Mouse (Mus musculus) kidney, adult 18-20 months (tissue): ENCODE measurements around the gene Marcksl1.
A peak's percentile ranks its signal among the peaks of the same experiment; 100 is the strongest.

Experiments
- DNase-seq: peaks from one replicate; pipeline ENCODE4 v3.0.0; 2021

Marcksl1 gene

DNA sequence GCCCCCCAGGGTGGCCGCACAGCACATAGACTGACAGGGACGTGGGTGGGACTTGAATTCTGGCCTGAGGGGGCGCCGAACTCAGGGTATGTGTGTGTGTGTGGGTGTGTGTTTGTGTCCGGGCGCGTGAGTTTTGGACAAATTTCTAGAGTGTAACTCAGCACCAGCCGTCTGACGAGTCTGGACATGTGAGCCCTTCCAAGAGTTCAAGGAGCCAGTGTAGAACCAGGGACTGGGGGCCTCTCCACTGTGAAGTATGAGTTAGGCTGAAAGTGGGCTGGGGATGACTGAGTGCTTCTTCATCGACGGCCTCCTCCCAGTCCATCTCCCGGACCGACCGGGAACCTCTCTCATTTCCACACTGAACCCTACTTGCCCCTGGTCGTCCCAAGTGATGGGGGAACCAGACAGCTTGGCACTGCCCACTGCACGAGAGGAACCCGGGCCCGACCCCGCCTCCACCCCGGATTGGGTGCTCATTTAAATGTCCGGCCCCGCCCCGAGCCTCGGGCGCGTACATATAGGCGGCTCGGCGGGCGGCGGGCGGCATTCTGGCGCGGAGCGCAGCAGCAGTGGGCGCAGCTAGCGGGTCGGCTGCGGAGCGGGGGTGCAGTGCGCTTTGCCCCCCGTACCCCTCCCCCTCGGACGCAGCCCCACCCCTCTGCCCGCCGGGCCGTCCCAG lies at the start of gene Marcksl1:
TSS of gene Marcksl1 (plus strand) at position 496 of the 682 bp plus-strand sequence.
- DNase-seq, result peak; percentile 85

DNA sequence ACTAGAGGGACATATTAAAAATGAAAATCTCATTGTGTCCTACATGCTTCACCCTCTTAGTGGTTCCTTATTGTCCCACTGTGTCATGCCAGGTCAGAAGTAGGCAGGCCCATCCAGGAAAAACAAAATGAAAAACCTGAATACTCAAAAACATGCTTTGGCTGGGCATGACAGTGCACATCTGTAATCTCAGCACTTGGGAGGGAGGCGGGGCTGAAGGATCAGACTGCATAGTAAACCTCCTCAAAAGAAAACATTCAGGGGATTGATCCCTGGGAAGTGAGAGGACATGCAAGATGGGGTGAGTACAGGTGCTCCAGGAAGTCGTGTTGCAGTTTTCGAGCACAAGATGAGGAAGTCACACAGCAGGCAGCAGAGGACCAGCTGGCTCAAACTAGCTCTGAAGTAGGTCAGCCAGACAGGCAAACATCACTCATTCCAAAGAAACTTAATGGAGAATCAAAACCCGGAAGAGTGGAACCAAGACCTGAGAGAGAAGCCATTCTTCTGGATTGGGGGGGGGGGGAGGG lies 49.0 kb upstream of the Marcksl1 start:
- DNase-seq, result no peak

DNA sequence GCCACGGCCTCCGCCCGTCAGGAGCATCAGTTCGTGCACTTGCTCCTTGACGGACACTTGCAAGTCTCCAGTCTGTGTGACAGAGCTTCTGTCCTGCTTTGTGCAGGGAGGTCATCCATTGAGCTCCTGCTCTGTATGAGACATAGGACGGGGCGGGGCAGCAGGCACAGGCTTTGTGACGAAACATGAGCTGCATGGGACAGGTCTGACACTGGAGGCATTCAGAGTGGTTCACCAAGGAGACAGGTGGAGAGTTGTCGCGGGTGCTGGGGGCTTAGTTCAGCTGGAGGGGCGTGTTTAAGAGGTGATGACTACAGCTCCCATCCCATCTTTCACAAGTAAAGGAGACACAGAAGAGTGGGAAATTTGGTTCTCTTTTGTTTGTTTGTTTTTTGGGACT lies 37.3 kb upstream of the Marcksl1 start:
- no peak for DNase-seq

DNA sequence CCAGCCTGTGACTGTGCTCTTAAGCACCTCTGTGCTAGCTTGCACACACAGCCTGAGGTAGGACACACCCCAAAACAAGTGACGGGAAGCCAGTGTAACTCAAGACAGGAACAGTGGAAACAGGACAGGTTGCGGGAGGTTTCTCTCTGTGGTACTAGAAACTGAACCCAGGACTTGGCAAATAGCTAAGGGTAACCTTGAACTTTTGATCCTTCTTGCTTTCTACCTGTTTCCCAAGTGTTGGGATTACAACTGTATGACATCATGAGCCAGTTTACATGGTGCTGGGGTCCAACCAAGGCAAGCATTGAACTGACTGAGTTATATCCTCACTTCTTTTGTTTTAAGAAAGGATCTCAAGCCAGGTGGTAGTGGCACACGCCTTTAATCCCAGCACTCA lies 33.5 kb upstream of the Marcksl1 start:
- no peak for DNase-seq

DNA sequence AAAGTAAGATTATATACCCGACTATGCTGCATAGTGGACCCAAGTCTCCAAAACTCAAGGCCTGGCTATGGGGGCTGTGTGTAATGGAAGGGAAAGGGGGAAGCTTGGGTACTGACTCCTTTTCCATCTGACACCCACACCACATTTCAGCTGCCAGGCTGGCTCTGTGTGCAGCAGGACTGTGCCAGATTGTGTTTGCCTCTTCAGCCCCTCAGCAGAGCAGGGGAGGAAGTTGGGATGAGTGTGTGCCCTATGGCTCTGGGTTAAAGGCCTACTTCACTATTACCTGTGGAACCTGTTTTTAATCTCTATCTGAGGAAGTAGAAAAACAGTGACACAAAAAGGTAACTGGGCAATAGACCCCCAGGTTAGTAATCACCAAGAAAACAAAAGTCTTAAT lies 32.3 kb upstream of the Marcksl1 start:
- no peak for DNase-seq

DNA sequence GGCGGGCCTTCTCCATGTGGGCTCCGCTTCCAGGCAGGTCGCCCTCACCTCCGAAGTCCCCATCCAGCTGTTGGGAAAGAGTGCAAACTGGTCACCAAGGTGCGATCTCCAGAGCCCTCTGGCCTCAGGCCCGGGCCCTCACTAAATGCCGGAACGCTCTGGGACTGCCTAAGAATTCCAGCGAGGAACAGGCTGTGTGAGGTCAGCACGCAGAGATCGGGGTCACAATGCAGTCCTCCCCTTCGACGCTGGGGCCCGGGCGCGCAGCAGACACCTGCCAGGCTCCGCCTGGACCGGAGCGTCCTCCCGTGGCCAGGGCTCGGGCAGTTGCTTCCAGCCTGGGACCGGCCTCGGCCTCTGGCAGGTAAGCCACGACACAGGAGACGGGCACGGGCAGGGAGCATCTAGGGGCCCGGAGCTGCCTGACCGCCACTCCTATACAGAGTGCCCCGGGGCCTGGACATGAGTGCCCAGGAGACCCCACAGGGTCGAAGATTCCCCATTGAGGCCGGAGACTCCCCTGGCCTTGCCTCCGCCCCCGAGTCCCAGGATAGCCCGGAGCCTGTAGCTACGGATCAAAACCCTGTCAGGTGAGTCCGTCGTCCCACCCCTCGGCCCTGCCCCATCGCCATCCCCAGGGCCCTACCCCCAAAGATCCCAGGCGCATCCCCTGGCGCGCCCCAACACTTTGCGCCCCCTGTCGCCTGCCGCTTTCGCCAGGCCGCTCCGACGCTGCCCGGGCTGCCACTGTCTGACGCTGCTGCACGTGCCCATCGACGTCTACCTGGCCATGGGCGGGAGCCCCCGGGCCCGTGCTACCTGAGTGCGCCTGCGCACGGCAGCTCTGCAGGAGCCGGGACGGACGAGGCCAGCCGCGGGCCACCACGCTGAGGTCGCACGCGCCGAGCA lies 22.2 kb upstream of the Marcksl1 start, which contains the start of the genes Tssk3 and Fam229a:
TSS of gene Tssk3 (minus strand) at position 51 of the 909 bp plus-strand sequence.
TSS of gene Fam229a (plus strand) at position 219 of the 909 bp plus-strand sequence.
- peak; percentile 39 for DNase-seq

DNA sequence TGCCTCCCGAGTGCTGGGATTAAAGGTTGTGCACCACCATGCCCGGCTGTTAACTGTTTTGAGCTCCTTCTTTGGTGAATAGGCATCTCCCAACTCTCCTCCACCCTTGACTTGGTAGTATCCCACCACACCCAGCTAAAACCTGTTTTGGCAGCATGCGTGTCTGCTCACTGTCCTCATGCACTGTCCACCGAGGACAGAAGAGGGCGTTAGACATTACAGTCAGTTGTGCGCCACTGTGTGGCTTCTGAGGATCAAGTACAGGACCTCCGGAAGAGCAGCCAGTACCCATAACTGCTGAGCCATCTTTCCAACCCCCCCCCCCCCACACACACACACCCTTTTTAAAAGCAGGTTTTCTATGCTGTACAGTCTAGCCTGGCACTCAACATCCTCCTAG lies 18.7 kb upstream of the Marcksl1 start:
- no peak for DNase-seq

DNA sequence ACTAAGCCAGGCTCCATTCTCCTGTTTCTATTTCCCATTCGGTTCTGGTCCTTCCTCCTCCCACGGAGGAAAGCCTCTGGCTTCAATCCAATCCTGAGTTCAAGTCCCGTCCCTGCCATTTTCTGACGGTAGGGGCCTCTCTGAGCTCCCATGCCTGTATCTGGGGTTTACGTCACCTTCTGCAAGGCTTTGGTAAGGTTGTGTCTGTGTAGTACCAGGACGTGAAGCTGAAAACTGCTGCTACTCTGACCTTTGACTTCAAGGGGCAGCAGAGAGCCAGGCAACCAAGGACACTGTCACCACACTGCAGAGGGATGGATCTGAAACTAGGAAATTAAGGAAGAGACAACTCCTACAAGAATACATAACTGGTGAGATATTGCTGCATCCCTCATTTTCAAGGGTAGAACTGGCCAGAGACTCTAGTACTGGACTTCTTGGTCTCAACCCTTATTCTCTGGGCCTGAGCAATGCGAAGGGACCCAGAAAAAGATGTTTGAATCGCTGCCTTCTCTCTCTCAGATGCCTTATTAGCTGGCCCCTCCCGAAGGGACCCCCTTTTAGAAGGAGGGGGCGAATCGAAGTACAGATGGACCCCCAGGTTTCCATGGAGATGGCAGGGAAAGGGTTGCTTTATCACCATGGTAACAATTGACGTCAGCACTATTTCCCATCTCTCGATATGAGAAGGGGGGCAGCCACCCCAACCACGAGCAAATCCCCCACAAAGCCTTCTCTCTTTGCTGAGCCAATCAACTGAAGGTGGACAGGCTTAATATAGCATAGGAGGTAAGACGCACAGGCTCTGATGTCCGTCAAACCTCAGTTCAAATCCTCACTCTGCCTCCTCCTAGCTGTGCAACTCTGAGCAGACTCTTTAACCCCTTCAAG lies 17.5 kb upstream of the Marcksl1 start:
- no peak for DNase-seq

DNA sequence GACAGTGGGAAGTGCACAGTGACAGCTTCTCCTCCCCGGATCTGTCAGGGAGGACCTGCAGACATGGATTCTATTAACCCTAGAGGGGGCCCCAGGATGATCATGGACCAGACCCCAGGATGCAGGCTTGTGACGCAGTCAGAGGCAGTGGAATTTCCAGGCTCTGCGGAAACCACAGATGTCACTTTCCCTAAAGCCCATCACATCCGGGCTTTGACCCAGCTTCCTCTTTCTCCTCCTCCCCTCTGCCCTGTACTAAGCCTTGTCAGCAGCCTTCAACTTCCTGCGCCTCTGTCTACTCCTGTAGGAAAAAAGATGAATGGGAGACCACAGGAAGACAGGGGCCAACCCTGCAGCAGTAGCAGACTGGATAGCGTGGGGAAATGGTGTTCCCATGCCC lies 16.8 kb upstream of the Marcksl1 start:
- peak; percentile 44 for DNase-seq

DNA sequence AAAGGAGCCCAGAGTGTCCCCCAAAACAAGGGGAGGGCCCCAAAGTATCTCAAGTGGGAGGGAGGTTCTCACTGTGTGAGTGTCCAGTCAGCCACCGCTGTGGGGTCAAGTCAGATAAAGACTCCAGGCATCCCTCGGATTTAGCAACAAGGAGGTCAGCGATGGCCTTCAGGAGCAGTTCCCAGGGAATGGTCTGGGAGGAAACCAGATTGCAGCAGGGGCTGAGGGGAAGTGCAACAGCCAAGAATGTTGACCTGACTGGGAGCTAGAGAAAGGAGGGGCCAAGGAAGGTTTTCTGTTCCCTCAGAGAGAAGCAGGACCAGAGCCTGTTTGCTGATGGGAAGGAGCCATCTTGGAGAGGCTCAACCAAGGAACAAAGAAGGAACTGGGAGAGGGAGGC lies 14.4 kb upstream of the Marcksl1 start:
- DNase-seq, result no peak

DNA sequence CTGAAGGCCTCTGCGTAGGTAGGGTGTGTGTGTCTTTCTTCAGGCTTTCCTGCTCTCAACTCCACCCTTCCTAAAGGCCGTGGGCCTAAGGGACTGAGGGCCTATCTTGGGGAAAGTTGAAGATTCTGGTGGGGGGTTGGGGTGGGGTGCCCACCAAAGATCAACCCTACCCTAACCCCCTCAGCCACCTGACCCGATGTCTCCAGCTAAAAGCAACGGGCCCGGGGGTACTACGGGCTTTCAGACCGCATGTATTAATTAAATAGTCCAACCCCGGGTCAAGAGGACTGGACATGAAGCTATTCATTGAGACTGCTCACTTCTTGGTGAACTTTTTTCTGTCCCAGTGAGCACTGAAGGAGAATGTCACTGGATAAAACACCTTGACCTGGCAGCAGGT lies 13.4 kb upstream of the Marcksl1 start:
- no peak for DNase-seq

DNA sequence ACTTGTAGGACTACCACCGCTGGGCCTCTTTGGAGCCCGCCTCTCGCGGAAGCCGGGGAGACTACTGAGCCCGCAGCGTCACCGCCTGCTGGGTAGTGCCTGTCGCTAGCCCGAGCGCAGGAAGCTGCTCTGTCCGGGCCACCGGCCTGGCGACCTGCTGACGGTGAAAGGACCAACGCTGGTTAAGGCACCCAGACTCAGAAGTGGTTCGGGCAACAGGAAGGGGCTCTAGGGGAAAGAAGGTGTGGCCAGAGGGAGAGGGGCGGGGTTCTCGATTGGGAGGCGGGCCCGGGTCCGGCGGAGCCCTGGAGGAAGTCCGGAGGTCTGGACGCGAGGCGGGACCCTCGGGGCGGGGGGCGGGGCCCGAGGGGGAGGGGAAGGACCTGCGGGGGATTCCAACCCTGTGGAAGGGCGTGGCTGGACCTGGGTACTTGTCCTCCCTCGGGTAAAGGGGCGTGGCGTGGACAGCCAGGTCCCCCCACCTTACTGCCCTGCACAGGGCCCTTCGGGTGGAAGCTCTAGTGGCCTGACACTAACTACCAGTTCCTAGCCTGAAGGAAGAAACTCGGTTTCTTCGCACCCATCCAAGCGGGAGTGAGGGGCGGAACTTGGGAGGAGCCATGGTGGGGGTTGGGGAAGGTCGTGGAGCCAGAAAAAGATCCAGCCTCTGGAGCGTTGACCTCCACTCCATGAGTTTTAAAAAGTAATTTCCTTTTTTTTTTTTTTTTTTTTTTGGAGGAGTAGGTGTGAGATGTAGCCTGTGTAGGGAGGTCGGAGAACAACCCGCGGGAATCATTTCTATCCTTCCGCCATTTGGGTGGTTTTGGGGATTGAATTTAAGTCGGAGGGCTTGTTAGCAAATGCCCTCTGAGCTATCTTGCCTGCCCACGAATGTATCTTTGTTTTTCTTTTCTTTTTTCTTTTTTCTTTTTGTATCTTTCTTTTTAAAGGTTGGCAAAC lies 12.5 kb upstream of the Marcksl1 start:
- DNase-seq, result peak; percentile 91

DNA sequence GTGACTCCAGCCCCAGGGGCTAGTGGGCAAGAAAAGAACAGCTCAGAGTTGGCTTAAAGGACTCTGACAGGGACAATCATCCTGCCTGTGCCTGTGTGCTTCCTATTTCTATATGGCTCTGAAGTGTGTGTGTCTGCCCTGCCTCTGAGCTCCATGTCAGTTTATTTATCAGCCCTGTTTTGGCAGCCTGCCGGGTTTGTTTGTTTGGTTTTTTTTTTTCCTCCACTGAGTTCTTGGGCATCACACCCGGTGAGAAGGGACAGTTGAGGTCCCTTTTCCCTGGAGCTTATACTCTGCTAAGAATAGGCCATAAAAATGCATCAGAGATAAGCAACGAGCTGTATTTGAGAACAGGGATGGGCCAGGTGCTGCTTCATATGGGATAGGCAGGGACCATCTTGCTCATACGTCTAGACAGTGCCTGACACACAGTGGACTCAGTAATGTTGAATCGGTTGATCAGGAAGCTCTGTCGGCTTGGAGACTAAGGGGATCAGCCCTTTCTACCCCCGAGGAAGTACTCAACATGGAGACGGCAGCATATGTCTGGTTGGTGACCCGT lies 11.0 kb upstream of the Marcksl1 start:
- no peak for DNase-seq

DNA sequence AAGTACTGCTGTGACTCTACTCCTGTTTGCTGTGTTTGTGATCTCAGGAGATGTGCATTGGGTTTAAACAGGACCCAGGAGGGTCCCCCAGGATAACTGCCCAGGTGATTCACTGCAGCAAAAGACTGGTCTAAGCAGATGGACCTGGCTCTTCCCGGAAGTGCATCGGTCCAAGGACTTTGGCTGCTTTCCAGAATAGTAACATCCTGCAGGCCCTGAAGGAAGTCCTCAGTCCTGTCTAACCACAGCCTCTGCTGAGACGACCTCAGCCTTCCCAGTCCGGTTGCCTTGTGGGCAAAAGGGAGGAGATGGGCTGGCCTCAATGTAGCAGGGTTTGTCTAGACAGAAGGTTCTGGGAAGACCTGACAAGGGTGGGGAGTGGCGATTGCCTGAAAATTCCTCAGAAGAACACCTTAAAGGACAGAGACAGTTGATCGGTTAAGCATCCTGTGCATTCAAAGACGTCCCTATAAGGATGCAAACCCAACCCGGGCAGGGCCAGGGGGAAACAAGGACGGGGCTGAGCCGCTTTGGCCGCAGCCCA lies 10.4 kb upstream of the Marcksl1 start:
- no peak for DNase-seq

DNA sequence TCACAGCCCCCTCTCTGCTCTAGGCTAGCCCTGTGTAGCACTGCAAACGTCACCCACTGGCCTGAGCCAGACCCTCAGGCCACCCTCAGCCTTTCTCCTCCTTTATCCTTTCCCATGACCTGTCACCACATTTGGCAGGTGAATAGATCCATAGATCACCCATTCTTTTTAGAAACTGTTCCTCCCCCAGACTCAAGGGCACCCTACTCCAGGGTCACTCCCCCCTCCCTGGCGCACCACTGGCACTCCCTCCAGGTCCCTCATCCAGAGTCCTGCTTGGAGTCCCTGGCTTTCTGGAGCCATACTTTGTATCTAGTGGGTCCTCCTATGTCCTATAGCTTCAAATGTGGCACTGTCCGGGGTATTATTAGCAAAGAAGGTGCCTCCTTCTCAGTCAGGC lies 7.9 kb upstream of the Marcksl1 start:
- DNase-seq, result no peak

DNA sequence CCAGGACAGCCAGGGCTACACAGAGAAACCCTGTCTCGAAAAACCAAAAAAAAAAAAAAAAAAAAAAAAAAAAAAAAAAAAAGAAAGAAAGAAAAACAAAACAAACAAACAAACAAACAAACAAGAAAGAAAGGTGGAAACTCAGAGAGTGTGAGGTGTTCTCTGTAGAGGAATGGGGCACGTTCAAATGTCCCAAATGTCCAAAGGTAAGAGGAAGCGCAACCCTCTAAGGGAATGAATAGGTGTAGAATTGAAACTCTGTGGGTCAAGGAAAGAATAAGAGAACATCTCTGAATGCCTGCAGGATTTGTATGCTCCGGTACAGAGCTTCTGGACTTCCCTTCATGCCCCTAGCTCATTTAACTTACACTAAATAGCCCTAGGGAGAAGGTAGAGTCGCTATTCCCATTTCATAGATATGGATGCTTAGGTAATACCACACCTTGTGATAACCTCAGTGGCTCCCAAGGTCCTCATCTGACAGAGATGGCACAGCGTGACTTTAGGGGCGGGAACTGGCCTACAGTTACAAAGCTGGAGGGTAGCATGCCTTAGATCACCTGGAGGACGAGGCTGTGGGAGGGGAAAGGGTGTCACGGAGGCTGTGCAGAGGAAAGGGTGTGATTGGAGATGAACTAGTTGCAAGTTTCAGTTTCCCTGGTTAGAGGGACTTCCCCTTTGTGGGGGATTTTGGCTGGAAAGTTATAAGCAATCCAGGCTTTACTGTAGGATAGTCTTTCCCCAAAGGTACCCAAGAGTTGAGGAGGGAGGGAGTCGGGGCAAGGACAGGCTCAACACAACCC lies 5.7 kb upstream of the Marcksl1 start:
- DNase-seq, result no peak

DNA sequence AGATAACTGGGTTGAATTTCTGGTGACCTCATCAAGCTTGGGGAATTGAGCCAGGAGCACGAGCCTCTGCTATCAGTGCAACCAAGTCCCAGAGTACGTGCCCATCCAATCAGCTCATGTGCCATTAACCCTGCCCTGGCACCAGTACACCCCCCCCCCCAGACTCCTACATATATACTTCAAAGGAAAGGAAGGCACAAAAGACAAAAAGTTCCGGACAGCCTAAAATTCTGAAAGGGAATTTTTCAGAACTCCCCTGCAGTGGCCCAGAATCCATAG lies 5.2 kb upstream of the Marcksl1 start:
- no peak for DNase-seq

DNA sequence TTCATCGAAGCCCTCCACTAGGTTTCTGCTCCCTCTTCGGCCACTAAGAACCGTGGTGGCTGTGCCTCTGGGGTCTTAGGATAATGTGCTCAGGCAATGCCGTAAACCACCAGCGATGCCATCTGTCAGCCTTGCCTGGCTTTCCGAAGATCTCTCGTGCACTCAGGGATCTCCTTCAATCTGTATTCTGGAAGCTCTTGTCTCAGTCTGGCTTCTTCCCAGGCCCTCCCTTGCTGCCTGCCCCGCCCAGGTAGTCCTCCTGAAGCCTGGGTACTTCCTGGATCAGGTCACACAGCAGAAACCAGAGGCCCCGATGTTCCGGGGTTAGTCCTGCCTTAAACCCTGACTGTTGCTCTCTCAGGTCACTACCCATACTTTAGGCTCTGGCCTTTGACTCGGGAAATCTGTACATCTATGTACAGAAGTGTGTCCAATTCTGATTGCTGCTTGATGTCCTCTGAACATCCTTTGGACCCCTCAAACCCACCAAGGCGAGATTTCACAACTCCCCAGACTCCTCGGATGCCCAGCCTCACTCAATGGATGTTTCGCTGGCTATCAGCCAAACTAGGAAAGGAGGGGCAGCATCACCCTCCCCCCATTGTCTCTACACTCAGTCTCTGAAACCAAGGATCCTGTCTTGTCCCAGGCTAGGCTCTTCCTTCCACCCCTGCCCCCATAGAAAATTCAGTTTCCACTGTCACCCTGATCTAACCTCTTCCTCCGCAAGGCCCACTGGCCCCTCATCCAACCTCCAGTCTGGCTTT lies 4.4 kb upstream of the Marcksl1 start:
- DNase-seq, result no peak

DNA sequence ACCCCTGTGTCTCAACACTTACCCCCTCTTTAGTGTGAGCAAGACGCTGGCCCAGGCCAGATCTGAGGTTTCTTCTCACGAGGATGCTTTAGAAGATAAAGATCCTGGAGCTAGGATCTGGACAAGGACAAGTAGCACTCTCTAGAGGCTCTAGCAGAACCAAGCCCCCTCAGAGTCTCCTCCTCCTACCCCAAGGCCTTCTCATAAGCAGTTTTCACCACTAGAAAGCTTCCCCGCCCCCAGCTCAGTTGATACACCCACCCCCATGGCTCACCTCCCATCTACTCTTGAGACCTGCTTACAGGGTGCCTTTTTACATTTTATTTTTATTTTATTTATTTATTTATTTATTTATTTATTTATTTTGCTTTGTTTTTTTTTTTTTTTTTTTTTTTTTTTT lies 3.7 kb upstream of the Marcksl1 start:
- DNase-seq, result no peak
